Mouse (Mus musculus) A20 (cell line): ENCODE measurements around the gene Tmprss12.
"Not testable (repeated sequence)": the region's sequence is repeated elsewhere in the genome, so short reads cannot be mapped to it uniquely, and the experiment has no call there.

Experiments used
- DNase-seq: peaks from one replicate; pipeline ENCODE4 v3.0.0-alpha.2; 2011; ENCODE audit warnings: low read depth, low spot score

Tmprss12 gene

GRCm38 (mm10) chr15:100273791-100274308 lies 6.8 kb upstream of the Tmprss12 start:
- DNase-seq, result not testable (repeated sequence)

- DNase-seq, result no peak
Observed at GRCm38 (mm10) chr15:100274790-100275559, 5.7 kb upstream of the Tmprss12 start.

- no peak for DNase-seq
Observed at GRCm38 (mm10) chr15:100276403-100276802, 4.2 kb upstream of the Tmprss12 start.

GRCm38 (mm10) chr15:100277586-100277985 lies 3.1 kb upstream of the Tmprss12 start:
- no peak for DNase-seq

- DNase-seq, result no peak
Observed at GRCm38 (mm10) chr15:100288980-100289379, 8.3 kb downstream of the Tmprss12 start.

GRCm38 (mm10) chr15:100290858-100291257 lies 10.2 kb downstream of the Tmprss12 start:
- no peak for DNase-seq

GRCm38 (mm10) chr15:100292326-100292725 lies 11.7 kb downstream of the Tmprss12 start:
- DNase-seq, result no peak

GRCm38 (mm10) chr15:100297856-100298255 lies 17.2 kb downstream of the Tmprss12 start:
- no peak for DNase-seq

- DNase-seq, result peak; percentile 61
Observed at GRCm38 (mm10) chr15:100300499-100300898, 19.9 kb downstream of the Tmprss12 start.

- peak; percentile 84 for DNase-seq
Observed at GRCm38 (mm10) chr15:100301556-100301955, 20.9 kb downstream of the Tmprss12 start.

- no peak for DNase-seq
Observed at GRCm38 (mm10) chr15:100303428-100304018, 22.9 kb downstream of the Tmprss12 start.

GRCm38 (mm10) chr15:100304019-100304991 lies 23.7 kb downstream of the Tmprss12 start, which contains the start of gene Mettl7a1:
Mettl7a1 (plus strand) TSS chr15:100304140.
- DNase-seq, result peak; percentile 89

GRCm38 (mm10) chr15:100306201-100306600 lies 25.6 kb downstream of the Tmprss12 start:
- DNase-seq, result peak; percentile 25

GRCm38 (mm10) chr15:100307438-100308096 lies 26.9 kb downstream of the Tmprss12 start:
- peak; percentile 85 for DNase-seq

- no peak for DNase-seq
Observed at GRCm38 (mm10) chr15:100312346-100312745, 31.7 kb downstream of the Tmprss12 start.

GRCm38 (mm10) chr15:100314448-100315145 lies 34.0 kb downstream of the Tmprss12 start:
- no peak for DNase-seq

- DNase-seq, result not testable (repeated sequence)
Observed at GRCm38 (mm10) chr15:100318014-100318671, 37.5 kb downstream of the Tmprss12 start.

- no peak for DNase-seq
Observed at GRCm38 (mm10) chr15:100319884-100320283, 39.2 kb downstream of the Tmprss12 start.

- no peak for DNase-seq
Observed at GRCm38 (mm10) chr15:100320295-100320905, 39.8 kb downstream of the Tmprss12 start.
